Comparison of ENCODE assay signal across 16 mouse cellular contexts in the genomic region with DNA sequence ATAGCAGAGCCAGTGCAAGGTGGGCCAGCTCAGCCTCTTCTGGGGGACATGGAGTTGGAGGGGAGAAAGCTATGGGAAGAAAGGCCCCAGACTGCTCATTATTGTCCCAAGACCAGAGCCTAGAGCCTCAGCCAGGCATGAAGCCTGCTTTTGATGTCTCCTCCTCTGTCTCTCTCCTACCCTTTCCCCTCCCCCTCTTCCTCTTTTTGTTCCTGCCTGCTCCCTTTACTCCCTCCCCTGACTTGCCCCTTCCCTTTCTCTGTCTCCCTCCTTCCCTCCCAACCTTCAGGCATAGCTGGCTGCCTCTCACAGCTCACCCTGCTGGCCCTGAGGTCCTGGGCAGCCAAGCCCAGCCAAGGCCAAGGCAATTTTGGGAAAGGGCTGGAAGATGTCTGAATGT. TPM values are rescaled to one million over a fixed set of nuclear protein-coding genes. Genes with fewer than 3 reads are reported as not detected.
A peak's percentile ranks its signal among the peaks of the same experiment; 100 is the strongest.
DNase-seq lines count a peak whose midpoint lies in the region; ATAC-seq and TF ChIP-seq lines count a peak whose summit lies in the region.
"Had no signal": no experiment of that assay in that cellular context is flagged by ENCODE, and none has a peak within 500 bp of the region (broad histone marks: within the 10 kb centered on the region; RNA-seq: fewer than 3 reads in every experiment).

No protein-coding gene starts in this region.

- no peak overlapping the region for H3K4me3 ChIP-seq in hindbrain, embryonic 11.5 days (ENCODE audit: low read depth, low read length)
- H3K4me3 ChIP-seq in hindbrain, postnatal 0 days (ENCODE audit: low read length), result no peak overlapping the region
- H3K4me3 ChIP-seq in embryonic facial prominence, embryonic 11.5 days (ENCODE audit: low read depth, low read length), result no peak overlapping the region
- H3K4me3 ChIP-seq in limb, embryonic 12.5 days (replicated peaks), result no peak overlapping the region
- no peak overlapping the region for H3K4me3 ChIP-seq in layer of hippocampus, adult 2 months
- H3K4me3 ChIP-seq: liver, embryonic 13.5 days had no signal

- H3K9ac ChIP-seq in hindbrain, embryonic 11.5 days (ENCODE audit: low read depth, low read length), result peak overlapping the region; percentile 20; the same call in 1 of the 2 replicates
- no peak overlapping the region for H3K9ac ChIP-seq in hindbrain, postnatal 0 days (replicated peaks; ENCODE audit: low read length)
- no peak overlapping the region for H3K9ac ChIP-seq in embryonic facial prominence, embryonic 11.5 days (replicated peaks; ENCODE audit: low read length)
- no peak overlapping the region for H3K9ac ChIP-seq in limb, embryonic 12.5 days (replicated peaks)
- H3K9ac ChIP-seq: liver, embryonic 13.5 days had no signal

- H3K4me1 ChIP-seq in hindbrain, embryonic 11.5 days (replicated peaks; ENCODE audit: control insufficient read depth, insufficient read depth, low read length), result peaks cover 6% of the 10 kb centered on the region
- H3K4me1 ChIP-seq in hindbrain, postnatal 0 days (ENCODE audit: insufficient read depth, low read length), result peaks cover 7% of the 10 kb centered on the region; the same call in 1 of the 2 replicates
- H3K4me1 ChIP-seq in embryonic facial prominence, embryonic 11.5 days (ENCODE audit: control insufficient read depth, insufficient read depth, low read length), result peaks cover 4% of the 10 kb centered on the region; the same call in 1 of the 2 replicates
- peaks cover 44% of the 10 kb centered on the region for H3K4me1 ChIP-seq in limb, embryonic 12.5 days (replicated peaks)

- TF ChIP-seq CTCF in hindbrain, postnatal 0 days (IDR thresholded peaks at IDR 0.05; ENCODE audit: low read depth), result no peak
- TF ChIP-seq CTCF in layer of hippocampus, adult 2 months (conservative IDR thresholded peaks at IDR 0.05), result no peak

- no peaks in the 10 kb centered on the region for H3K9me3 ChIP-seq in hindbrain, embryonic 11.5 days (ENCODE audit: control insufficient read depth, low read length)
- no peaks in the 10 kb centered on the region for H3K9me3 ChIP-seq in hindbrain, postnatal 0 days (ENCODE audit: low read length)
- H3K9me3 ChIP-seq in embryonic facial prominence, embryonic 11.5 days (replicated peaks; ENCODE audit: control insufficient read depth, low read length), result no peaks in the 10 kb centered on the region
- H3K9me3 ChIP-seq in limb, embryonic 12.5 days, result no peaks in the 10 kb centered on the region
- H3K9me3 ChIP-seq: liver, embryonic 13.5 days had no signal

- peak overlapping the region; percentile 36 for H3K27ac ChIP-seq in hindbrain, embryonic 11.5 days (ENCODE audit: low read depth, low read length)
- H3K27ac ChIP-seq in hindbrain, postnatal 0 days, result no peak overlapping the region
- H3K27ac ChIP-seq in embryonic facial prominence, embryonic 11.5 days (replicated peaks; ENCODE audit: low read depth, low read length), result no peak overlapping the region
- peak overlapping the region; percentile 31; the same call in 1 of the 2 replicates for H3K27ac ChIP-seq in limb, embryonic 12.5 days
- H3K27ac ChIP-seq in layer of hippocampus, adult 2 months, result no peak overlapping the region
- H3K27ac ChIP-seq: kidney, postnatal 0 days; liver, embryonic 13.5 days; macrophage had no signal

- 0 out of 2 replicates have a peak, but pooled peaks cover 5% of the 10 kb centered on the region for H3K27me3 ChIP-seq in hindbrain, embryonic 11.5 days (ENCODE audit: control insufficient read depth, insufficient read depth, low read length)
- H3K27me3 ChIP-seq in hindbrain, postnatal 0 days (ENCODE audit: insufficient read depth, low read length), result no peaks in the 10 kb centered on the region
- H3K27me3 ChIP-seq in embryonic facial prominence, embryonic 11.5 days (ENCODE audit: control insufficient read depth, insufficient read depth, low read length), result no peaks in the 10 kb centered on the region; the same call in 1 of the 2 replicates
- H3K27me3 ChIP-seq in limb, embryonic 12.5 days, result no peaks in the 10 kb centered on the region; the same call in 1 of the 2 replicates

- H3K36me3 ChIP-seq in hindbrain, embryonic 11.5 days (ENCODE audit: control insufficient read depth, insufficient read depth, low read length), result no peaks in the 10 kb centered on the region
- H3K36me3 ChIP-seq in hindbrain, postnatal 0 days (ENCODE audit: insufficient read depth, low read length), result no peaks in the 10 kb centered on the region
- no peaks in the 10 kb centered on the region for H3K36me3 ChIP-seq in embryonic facial prominence, embryonic 11.5 days (replicated peaks; ENCODE audit: control insufficient read depth, insufficient read depth, low read depth, low read length)
- H3K36me3 ChIP-seq in limb, embryonic 12.5 days, result peaks cover 28% of the 10 kb centered on the region
- H3K36me3 ChIP-seq: liver, embryonic 13.5 days had no signal

- no peak overlapping the region for H3K4me2 ChIP-seq in hindbrain, embryonic 11.5 days (replicated peaks; ENCODE audit: low read depth, low read length)
- no peak overlapping the region for H3K4me2 ChIP-seq in hindbrain, postnatal 0 days (ENCODE audit: low read depth, low read length)
- no peak overlapping the region for H3K4me2 ChIP-seq in embryonic facial prominence, embryonic 11.5 days (ENCODE audit: low read depth, low read length)
- no peak overlapping the region for H3K4me2 ChIP-seq in limb, embryonic 12.5 days
- H3K4me2 ChIP-seq: liver, embryonic 13.5 days had no signal

- no peak for DNase-seq in hindbrain, embryonic 11.5 days (ENCODE audit: low spot score)
- no peak for DNase-seq in hindbrain, postnatal 0 days (ENCODE audit: low spot score)
- DNase-seq in retina, postnatal 1 day, result peak; percentile 41
- no peak for DNase-seq in retina, embryonic 14.5 days (ENCODE audit: low spot score)
- DNase-seq in embryonic facial prominence, embryonic 11.5 days (ENCODE audit: low spot score), result peak; percentile 9
- no peak for DNase-seq in Muller cell, postnatal 12 days (ENCODE audit: inconsistent ontology term)
- DNase-seq in layer of hippocampus, adult 2 months (ENCODE audit: low spot score in 2 of 2), result no peak
- DNase-seq: cerebellum, adult 11 months; layer of hippocampus, adult 9-11 months; liver, embryonic 13.5 days; thymus, postnatal 25 days had no signal

- ATAC-seq in hindbrain, embryonic 11.5 days (ENCODE audit: low FRiP score), result peak; percentile 9; the same call in 1 of the 2 replicates
- no peak for ATAC-seq in hindbrain, postnatal 0 days
- ATAC-seq in embryonic facial prominence, embryonic 11.5 days (replicated peaks; ENCODE audit: insufficient number of reproducible peaks, low FRiP score, low TSS enrichment, low read depth), result no peak
- no peak for ATAC-seq in limb, embryonic 12.5 days (ENCODE audit: insufficient number of reproducible peaks, insufficient read depth, low FRiP score, low TSS enrichment, low read depth)
- ATAC-seq: activated CD4-positive, CD25-positive, alpha-beta regulatory T cell, adult 4 months; inflammation-experienced regulatory T-cells, adult 6 months had no signal

RNA-seq across cellular contexts. Expression of gene Cyp26b1, which starts 24.1 kb away (rescaled TPM):
- 19.2 and 19.4 TPM in 2 replicates for polyA plus RNA-seq in hindbrain, embryonic 11.5 days (2014; fragmentation: Nextera tagmentation; extraction: Ambion mirVana)
- 78.9 and 90.5 TPM in 2 replicates for total RNA-seq in hindbrain, postnatal 0 days (2014; rRNA removed)
- 32.5 and 33.1 TPM in 2 replicates for polyA plus RNA-seq in hindbrain, postnatal 0 days (2015; fragmentation: Nextera tagmentation; extraction: Ambion mirVana)
- polyA plus RNA-seq in embryonic facial prominence, embryonic 11.5 days (2014; fragmentation: Nextera tagmentation; extraction: Ambion mirVana), result 8.6 and 9.0 TPM in 2 replicates
- 44.8 and 45.4 TPM in 2 replicates for polyA plus RNA-seq in limb, embryonic 12.5 days (2016; fragmentation: Nextera tagmentation; extraction: Ambion mirVana)
- 10 to 100 TPM in 1 of 2 experiments, 1 to 10 TPM in 1; 9.4 to 10.3 TPM for total RNA-seq in layer of hippocampus, adult 2 months (2021)

Comparison
In these comparisons a context has a peak if more than half of its experiments do, and no peak if none do; other contexts are left out.
1. DNase-seq: peak in retina, postnatal 1 day (single experiment) and embryonic facial prominence, embryonic 11.5 days (single experiment); none in hindbrain, embryonic 11.5 days (single experiment), hindbrain, postnatal 0 days (single experiment), retina, embryonic 14.5 days (single experiment), Muller cell, postnatal 12 days (single experiment) and layer of hippocampus, adult 2 months (0 of 2).
2. H3K27ac ChIP-seq: peak in hindbrain, embryonic 11.5 days (single experiment) and limb, embryonic 12.5 days (single experiment); none in hindbrain, postnatal 0 days (single experiment), embryonic facial prominence, embryonic 11.5 days (single experiment) and layer of hippocampus, adult 2 months (single experiment).